Mouse (Mus musculus): Measurements from ENCODE around the gene Nlgn1.

DNA sequence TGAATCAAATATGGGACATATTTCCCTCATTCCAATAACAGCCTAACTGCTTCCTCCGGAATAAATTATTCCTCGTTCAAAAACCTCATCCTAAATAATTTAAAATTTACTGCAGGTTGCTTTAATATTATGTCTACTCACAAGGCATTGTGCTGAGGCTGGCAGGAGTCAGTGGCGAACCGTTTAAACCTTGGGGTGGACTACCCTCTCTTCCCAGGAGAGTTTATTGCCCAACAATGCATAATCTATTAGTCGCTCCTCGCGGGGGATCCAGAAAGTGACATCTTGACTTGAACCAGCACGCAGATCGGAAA, 1.4 kb downstream of the Nlgn1 start:
- TF ChIP-seq MYOD1 (IDR thresholded peaks at IDR 0.05; ENCODE audit: control insufficient read depth in 1 of 3, insufficient read length in 2 of 3, low read depth in 2 of 3) = no peak
- TF ChIP-seq REST (IDR thresholded peaks at IDR 0.05; ENCODE audit: insufficient read depth, insufficient read length) = no peak
- no peak for TF ChIP-seq POLR2A (IDR thresholded peaks at IDR 0.05; ENCODE audit: insufficient read length, low read depth)
- no peak for TF ChIP-seq TCF3 (IDR thresholded peaks at IDR 0.05; ENCODE audit: insufficient read length, low read depth)
- no peak for TF ChIP-seq SRF (IDR thresholded peaks at IDR 0.05; ENCODE audit: control insufficient read depth, insufficient read length, low read depth)
